Mouse (Mus musculus): ENCODE measurements around the gene Slc18a2. TPM values are rescaled to one million over a fixed set of nuclear protein-coding genes. Genes with fewer than 3 reads are reported as not detected.

The Slc18a2 gene
- polyA plus RNA-seq, 1 experiment from 2014 or later, result 9.7 TPM

DNA sequence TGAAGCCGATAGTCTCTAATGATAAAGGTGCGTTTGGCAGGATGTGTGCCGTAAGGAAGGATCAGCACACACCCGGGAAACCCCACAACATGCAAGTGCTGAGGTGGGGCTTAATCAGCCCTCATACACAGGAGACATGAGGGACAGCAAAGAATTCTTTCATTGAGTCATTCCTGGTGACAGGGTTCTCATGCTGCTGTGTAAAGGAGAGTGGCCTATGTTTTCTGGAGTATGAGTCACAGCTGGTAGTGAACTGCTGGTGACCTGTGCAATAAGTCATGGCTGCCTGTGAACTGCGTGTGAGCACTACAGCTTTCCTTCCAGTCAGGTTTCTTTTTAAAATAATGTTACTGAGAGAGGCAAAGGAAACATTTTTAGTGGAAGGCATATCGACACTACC, 29.1 kb downstream of the Slc18a2 start:
- H3K27ac ChIP-seq, result no peak overlapping the region
- 0 out of 2 replicates have a peak, but pooled peaks cover 2% of the 10 kb centered on the region for H3K36me3 ChIP-seq
- H3K27me3 ChIP-seq (ENCODE audit: low read depth, poor library complexity, severe bottlenecking), result no peaks in the 10 kb centered on the region
- WGBS, result 92% methylated on average over 6 of the region's 6 CpGs
- H3K4me3 ChIP-seq, result no peak overlapping the region
- H3K9me3 ChIP-seq (replicated peaks), result no peaks in the 10 kb centered on the region
- DNase-seq (ENCODE audit: low spot score), result no peak
- H3K4me1 ChIP-seq, result no peaks in the 10 kb centered on the region

GRCm38 (mm10) chr19:59292183-59292839, 31.6 kb downstream of the Slc18a2 start:
- DNase-seq (ENCODE audit: low spot score), result no peak
- peaks cover 6% of the 10 kb centered on the region; the same call in 1 of the 2 replicates for H3K36me3 ChIP-seq
- WGBS, result 92% methylated on average over 5 of the region's 5 CpGs
- H3K27ac ChIP-seq, result no peak overlapping the region
- H3K4me3 ChIP-seq, result no peak overlapping the region
- H3K27me3 ChIP-seq (ENCODE audit: low read depth, poor library complexity, severe bottlenecking), result no peaks in the 10 kb centered on the region
- no peaks in the 10 kb centered on the region for H3K4me1 ChIP-seq
- no peaks in the 10 kb centered on the region for H3K9me3 ChIP-seq (replicated peaks)

- Histone ChIP-seq H3K27me3 (ENCODE audit: low read depth, poor library complexity, severe bottlenecking) (no peaks in the 10 kb centered on the region), H3K4me1 (no peaks in the 10 kb centered on the region), H3K4me3 (no peak overlapping the region), H3K27ac (no peak overlapping the region), H3K9me3 (replicated peaks) (no peaks in the 10 kb centered on the region), H3K36me3 (peaks cover 21% of the 10 kb centered on the region)
- no peak for DNase-seq (ENCODE audit: low spot score)
These were observed 54.6 kb downstream of the Slc18a2 start for GRCm38 (mm10) chr19:59315308-59315707.

- DNase-seq (ENCODE audit: low spot score), result no peak
- peaks cover 21% of the 10 kb centered on the region for H3K36me3 ChIP-seq
- H3K9me3 ChIP-seq (replicated peaks), result no peaks in the 10 kb centered on the region
- no peaks in the 10 kb centered on the region for H3K27me3 ChIP-seq (ENCODE audit: low read depth, poor library complexity, severe bottlenecking)
- H3K4me1 ChIP-seq, result no peaks in the 10 kb centered on the region
- no peak overlapping the region for H3K27ac ChIP-seq
- no peak overlapping the region for H3K4me3 ChIP-seq
These were observed 55.9 kb downstream of the Slc18a2 start for GRCm38 (mm10) chr19:59316571-59316970.

GRCm38 (mm10) chr19:59321990-59322389, 61.3 kb downstream of the Slc18a2 start, which contains the start of gene Rps12-ps3:
Gene Rps12-ps3, plus strand, starts transcription at chr19:59322290.
- Histone ChIP-seq H3K27ac (no peak within 1 kb of the TSS), H3K4me3 (no peak within 1 kb of the TSS), H3K4me1 (no peaks in the 10 kb centered on the region), H3K27me3 (ENCODE audit: low read depth, poor library complexity, severe bottlenecking) (no peaks in the 10 kb centered on the region), H3K36me3 (peaks cover 23% of the 10 kb centered on the region), H3K9me3 (replicated peaks) (no peaks in the 10 kb centered on the region)
- no peak for DNase-seq (ENCODE audit: low spot score)
- 94% methylated on average over 12 of the region's 14 CpGs for WGBS

- H3K27me3 ChIP-seq (ENCODE audit: low read depth, poor library complexity, severe bottlenecking), result no peaks in the 10 kb centered on the region
These were observed 70.1 kb downstream of the Slc18a2 start for GRCm38 (mm10) chr19:59330816-59331225.

GRCm38 (mm10) chr19:59336655-59337054, 76.0 kb downstream of the Slc18a2 start:
- WGBS, result 100% methylated on average over 1 of the region's 1 CpGs
- no peak overlapping the region for H3K27ac ChIP-seq
- H3K27me3 ChIP-seq (ENCODE audit: low read depth, poor library complexity, severe bottlenecking), result no peaks in the 10 kb centered on the region
- no peak overlapping the region for H3K4me3 ChIP-seq
- peaks cover 6% of the 10 kb centered on the region; the same call in 1 of the 2 replicates for H3K4me1 ChIP-seq
- no peaks in the 10 kb centered on the region for H3K9me3 ChIP-seq (replicated peaks)
- DNase-seq (ENCODE audit: low spot score), result no peak
- peaks cover 21% of the 10 kb centered on the region for H3K36me3 ChIP-seq

More at GRCm38 (mm10) chr19:59330816-59331225, 70.1 kb downstream of the Slc18a2 start:
- DNase-seq (ENCODE audit: low spot score), result no peak
- H3K9me3 ChIP-seq (replicated peaks), result no peaks in the 10 kb centered on the region
- H3K4me3 ChIP-seq, result no peak overlapping the region
- peaks cover 13% of the 10 kb centered on the region for H3K36me3 ChIP-seq
- no peaks in the 10 kb centered on the region for H3K4me1 ChIP-seq
- H3K27ac ChIP-seq, result no peak overlapping the region

- Histone ChIP-seq H3K27ac (no peak overlapping the region), H3K4me1 (peaks cover 14% of the 10 kb centered on the region), H3K36me3 (peaks cover 19% of the 10 kb centered on the region), H3K4me3 (no peak overlapping the region), H3K9me3 (replicated peaks) (no peaks in the 10 kb centered on the region), H3K27me3 (ENCODE audit: low read depth, poor library complexity, severe bottlenecking) (no peaks in the 10 kb centered on the region)
- WGBS, result 94% methylated on average over 3 of the region's 3 CpGs
- DNase-seq (ENCODE audit: low spot score), result no peak
These were observed 77.4 kb downstream of the Slc18a2 start for GRCm38 (mm10) chr19:59337872-59338681.

- Histone ChIP-seq H3K4me1 (peaks cover 32% of the 10 kb centered on the region), H3K9me3 (replicated peaks) (no peaks in the 10 kb centered on the region), H3K36me3 (peaks cover 13% of the 10 kb centered on the region), H3K4me3 (no peak overlapping the region), H3K27ac (no peak overlapping the region), H3K27me3 (ENCODE audit: low read depth, poor library complexity, severe bottlenecking) (no peaks in the 10 kb centered on the region)
- 89% methylated on average over 3 of the region's 3 CpGs for WGBS
- no peak for DNase-seq (ENCODE audit: low spot score)
These were observed 79.2 kb downstream of the Slc18a2 start for GRCm38 (mm10) chr19:59339908-59340307.

- Histone ChIP-seq H3K4me1 (peaks cover 44% of the 10 kb centered on the region), H3K9me3 (replicated peaks) (no peaks in the 10 kb centered on the region), H3K27me3 (ENCODE audit: low read depth, poor library complexity, severe bottlenecking) (no peaks in the 10 kb centered on the region), H3K4me3 (peak overlapping the region; percentile 94), H3K36me3 (0 out of 2 replicates have a peak, but pooled peaks cover under 1% of the 10 kb centered on the region), H3K27ac (no peak overlapping the region)
- WGBS, result 39% methylated on average over 2 of the region's 2 CpGs
- DNase-seq (ENCODE audit: low spot score), result no peak
These were observed 82.3 kb downstream of the Slc18a2 start for GRCm38 (mm10) chr19:59342964-59343363.

DNA sequence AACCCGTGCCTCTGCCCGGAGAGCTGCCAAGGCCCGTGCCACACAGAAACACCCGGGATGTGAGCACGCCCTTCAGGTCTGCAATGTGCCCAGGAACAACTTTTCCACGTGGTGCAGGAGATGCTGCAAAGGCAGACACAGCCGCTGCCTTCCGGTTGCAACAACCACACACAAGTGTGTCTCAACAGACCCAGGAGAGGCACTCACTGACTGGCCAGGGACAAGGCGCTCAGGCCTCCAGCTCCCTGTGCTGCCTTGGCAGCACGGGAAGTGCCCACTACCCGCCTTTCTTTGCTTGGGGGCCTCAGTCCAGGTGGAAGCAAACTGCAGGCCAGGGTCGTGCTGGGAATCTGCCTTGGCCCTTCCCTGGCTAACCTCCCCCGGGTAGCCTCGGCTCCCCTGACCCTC, 83.6 kb downstream of the Slc18a2 start:
- H3K4me1 ChIP-seq, result peaks cover 44% of the 10 kb centered on the region
- H3K27ac ChIP-seq, result peak overlapping the region; percentile 97
- DNase-seq (ENCODE audit: low spot score), result peak; percentile 57

GRCm38 (mm10) chr19:59345081-59345657, 84.5 kb downstream of the Slc18a2 start:
- H3K9me3 ChIP-seq (replicated peaks), result no peaks in the 10 kb centered on the region
- H3K36me3 ChIP-seq, result no peaks in the 10 kb centered on the region
- H3K4me3 ChIP-seq, result peak overlapping the region; percentile 94
- peak overlapping the region; percentile 97 for H3K27ac ChIP-seq
- DNase-seq (ENCODE audit: low spot score), result peak; percentile 80
- under 1% methylated on average over 70 of the region's 70 CpGs for WGBS
- peaks cover 44% of the 10 kb centered on the region for H3K4me1 ChIP-seq
- H3K27me3 ChIP-seq (ENCODE audit: low read depth, poor library complexity, severe bottlenecking), result no peaks in the 10 kb centered on the region

More for the DNA sequence above, 83.6 kb downstream of the Slc18a2 start:
- H3K9me3 ChIP-seq (replicated peaks), result no peaks in the 10 kb centered on the region
- 2% methylated on average over 14 of the region's 14 CpGs for WGBS
- H3K4me3 ChIP-seq, result peak overlapping the region; percentile 94
- H3K36me3 ChIP-seq, result no peaks in the 10 kb centered on the region
- no peaks in the 10 kb centered on the region for H3K27me3 ChIP-seq (ENCODE audit: low read depth, poor library complexity, severe bottlenecking)
